Mouse (Mus musculus): ENCODE results near the gene Kcmf1.

GRCm38 (mm10) chr6:72884767-72885166 is 15.0 kb downstream of the Kcmf1 start:
- TF ChIP-seq EP300 (IDR thresholded peaks at IDR 0.05; ENCODE audit: low read depth) (no peak), CTCF (IDR thresholded peaks at IDR 0.05; ENCODE audit: low read depth) (no peak)

Data from liver, embryonic 14.5 days (tissue).